Mouse (Mus musculus): Measurements from ENCODE around the gene Med29.
A peak's percentile ranks its signal among the peaks of the same experiment; 100 is the strongest.

Med29 gene

DNA sequence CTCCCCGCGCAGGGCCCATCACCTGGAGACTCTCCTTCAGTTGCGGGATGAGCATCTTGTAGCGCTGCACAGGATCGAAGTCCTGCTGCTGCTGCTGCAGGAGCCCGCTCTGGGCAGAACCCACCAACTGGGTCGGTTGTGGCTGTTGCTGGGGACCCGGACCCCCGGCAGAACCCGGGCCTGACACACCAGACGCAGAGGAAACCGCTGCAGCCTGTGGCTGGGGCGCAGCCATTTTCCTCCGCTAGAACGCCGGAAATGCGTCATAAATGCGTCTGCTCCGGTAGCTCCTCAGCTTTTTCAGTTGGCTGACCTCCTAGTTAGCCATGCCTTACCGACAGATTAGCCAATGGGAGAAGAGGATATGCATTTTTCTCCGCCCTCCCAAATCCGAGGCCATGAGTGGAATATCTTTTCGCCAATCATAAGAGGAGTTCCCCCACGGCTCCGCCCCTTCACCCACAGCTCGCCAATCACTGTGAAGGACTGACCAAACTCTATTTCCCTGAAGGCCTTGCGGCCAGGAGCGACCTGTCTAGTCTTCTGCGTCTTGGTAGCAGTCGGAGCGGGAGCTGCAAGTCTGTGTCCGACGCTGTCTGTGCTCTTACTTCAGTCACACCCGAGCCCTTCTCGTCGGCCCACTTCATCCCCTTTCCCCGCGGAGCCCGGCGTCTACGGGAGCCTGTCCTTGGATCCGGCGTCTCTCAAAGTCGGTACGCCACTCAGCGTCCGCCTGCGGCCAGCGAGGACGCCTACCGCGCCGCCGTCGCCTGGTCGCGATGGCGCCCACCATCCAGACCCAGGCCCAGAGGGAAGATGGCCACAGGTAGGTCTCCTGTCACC is at the start of gene Med29, which contains the start of gene Paf1:
Med29 (minus strand) TSS at position 280 of the 843 bp plus-strand sequence.
Paf1 (plus strand) TSS at position 523 of the 843 bp plus-strand sequence.
- peak; percentile 96 to 98 for DNase-seq

DNA sequence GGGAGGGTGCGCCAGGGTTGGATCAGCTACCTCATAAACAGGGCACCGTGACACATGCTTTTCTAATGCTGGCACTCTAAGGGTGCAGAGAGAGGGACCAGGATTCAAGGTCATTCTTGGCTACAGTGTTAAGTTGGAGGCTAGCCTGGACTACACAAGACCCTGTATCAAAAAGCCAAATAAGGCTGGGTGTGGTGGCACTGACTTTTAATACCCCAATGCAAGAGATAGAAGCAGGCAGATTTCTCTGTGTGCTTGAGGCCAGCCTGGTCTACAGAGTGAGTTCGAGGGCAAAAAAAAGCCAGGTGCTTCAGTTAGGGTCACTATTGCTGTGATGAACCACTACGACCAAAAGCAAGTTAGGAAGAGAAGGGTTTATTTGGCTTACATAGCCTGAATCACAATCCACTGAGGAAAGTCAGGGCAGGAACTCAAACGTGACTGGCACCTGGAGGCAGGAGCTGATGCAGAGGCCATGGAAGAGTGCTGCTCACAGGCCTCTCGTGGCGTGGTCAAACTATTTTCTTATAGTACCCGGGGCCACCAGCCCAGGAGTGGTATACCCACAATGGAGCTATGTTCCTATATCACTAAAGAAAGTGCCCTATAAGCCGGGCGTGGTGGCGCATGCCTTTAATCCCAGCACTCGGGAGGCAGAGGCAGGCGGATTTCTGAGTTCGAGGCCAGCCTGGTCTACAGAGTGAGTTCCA is 49.4 kb upstream of the Med29 start:
- no peak for DNase-seq

DNA sequence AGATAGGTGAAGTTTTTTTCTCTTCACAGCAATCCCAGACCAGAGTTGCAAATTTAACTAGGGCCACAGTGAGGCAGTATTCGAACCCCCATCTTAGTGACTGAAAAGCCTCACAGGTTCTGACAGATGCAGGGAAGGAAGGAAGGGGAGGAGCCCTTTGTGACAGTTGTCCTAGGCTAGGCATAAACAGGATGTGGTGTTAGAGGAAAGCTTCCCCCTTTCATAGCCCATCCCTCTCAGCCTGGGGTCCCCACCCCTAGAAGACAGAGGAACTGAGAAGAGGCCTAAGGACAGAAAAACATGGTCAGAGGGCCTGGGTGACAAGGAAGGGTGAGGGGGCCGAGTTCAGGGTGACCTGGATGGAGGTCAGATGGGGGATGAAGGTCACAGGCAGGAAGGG is 48.2 kb upstream of the Med29 start:
- no peak for DNase-seq

DNA sequence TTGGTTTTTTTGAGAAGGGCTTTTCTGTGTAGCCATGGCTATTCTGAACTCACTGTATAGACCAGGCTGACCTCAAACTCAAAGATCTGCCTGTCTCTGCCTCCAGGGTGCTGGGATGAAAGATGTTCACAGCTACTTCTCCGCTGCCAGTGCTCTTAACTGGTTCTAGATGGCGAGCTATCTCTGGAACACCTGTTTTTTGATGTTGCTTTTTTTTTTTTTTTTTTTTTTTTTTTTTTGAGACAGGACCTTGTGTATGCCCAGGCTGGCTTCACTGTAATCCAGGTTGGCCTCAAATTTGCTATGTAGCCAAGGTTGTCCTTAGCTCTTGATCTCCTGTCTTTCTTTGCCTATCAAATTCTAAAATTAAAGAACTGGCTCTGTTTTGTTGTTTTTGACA is 46.3 kb upstream of the Med29 start:
- DNase-seq = no peak

DNA sequence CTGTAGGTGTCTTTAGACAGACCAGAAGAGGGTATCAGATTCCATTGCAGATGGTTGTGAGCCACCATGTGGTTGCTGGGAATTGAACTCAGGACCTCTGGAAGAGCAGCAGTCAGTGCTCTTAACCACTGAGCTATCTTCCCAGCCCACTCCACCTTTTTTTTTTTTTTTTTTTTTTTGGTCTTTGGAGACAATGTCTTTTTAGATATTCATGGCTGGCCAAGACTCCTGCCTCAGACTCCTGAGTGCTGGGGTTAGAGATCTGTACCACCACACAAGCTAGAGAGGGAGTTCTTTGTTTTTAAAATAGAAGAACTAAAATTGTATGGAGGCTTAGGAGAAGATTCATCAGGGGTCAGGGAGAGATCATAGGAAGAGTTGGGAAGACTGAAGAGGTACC is 45.5 kb upstream of the Med29 start:
- no peak for DNase-seq

DNA sequence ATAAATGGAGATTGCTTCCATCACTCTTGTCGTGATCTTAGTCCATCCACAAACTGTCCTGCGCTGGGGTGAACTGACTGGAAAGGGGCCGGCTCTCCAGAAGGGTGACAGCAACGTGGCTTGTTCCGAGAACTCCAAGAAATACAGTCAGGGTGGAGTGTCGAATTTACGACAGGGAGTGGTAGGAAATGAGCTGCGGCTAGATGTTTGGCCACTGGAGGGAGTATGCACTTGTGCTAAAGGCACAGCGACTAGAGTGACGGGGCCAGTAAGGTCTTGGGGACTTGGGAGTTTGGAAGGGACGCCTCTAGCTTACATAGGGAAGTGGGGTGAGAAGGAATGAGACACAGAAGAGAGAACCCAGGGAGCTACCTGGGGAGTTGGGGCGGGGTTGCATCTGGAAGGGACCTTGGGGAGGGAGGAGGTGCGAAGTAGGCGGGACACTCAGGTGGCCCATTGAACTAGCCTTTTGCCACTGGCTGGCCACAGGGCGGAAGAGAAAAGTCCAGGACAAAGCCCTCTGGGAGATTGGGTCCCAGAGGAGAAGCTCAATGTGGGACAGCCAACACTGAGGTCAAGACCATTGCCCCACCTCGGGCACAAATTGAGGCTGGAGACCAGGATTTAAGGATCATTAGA is 44.5 kb upstream of the Med29 start, which contains the start of gene Gmfg:
Gmfg (plus strand) TSS at position 516 of the 639 bp plus-strand sequence.
- DNase-seq = peak; percentile 90 to 92

DNA sequence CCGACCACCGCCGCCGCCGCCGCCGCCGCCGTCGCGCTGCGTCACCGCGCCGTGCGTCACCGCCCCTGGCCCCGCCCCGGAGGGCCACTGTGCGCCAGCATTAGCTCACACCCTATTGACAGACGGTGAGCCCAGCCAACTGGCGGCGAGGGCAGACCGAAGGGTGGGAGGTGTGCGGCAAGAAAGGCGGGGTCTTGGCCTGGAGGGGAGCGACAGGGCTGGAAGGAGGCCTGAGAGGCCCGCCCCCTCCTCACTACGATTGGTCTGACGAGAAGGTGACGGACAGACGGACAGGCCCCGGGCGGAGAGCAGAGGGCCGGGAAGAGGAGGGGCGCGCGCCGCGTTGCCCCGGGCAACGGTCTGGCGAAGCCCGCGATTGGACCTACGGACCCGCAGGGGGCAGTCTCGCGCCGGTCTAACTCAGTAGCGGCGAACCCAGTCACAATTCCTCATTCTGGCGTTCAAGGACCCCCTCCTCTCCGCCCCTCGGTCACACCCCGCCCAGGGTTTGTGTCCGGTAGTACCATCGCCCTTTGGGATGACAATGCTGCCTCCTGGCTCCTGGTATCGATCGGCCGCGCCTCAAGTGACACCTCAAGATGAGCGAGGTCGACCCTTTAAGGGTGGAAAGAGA is 43.9 kb upstream of the Med29 start:
- peak; percentile 100 for DNase-seq

DNA sequence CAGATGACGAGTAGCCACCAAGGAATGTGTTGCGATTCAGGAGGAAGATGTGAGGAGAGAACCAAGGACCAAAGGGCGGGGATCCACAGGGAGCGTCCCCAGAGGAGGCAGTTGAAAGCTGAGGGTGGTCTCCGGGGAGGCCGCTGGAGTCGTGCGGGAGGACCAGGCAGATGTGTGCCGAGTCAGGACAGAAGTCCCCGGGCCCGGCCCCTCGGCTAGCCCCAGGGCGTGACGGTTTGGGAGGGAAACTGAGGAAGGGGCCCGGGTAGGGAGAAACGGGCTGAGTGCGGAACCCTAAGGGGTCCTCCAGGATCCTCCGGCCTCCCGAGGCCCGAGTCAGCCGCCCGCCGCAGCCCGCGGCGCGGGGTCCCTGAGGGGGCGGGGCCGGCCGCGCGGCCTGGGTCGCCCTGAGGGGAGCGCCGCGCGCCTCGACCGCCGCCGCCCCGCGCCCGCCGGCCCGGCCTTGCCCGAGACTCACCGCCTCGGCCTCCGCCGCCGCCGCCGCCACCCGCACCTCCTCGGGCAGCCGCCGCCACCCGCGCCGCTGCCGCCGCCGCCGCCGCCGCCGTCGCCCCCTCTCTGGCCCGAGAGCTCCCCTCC is 43.3 kb upstream of the Med29 start:
- peak; percentile 61 to 62 for DNase-seq

DNA sequence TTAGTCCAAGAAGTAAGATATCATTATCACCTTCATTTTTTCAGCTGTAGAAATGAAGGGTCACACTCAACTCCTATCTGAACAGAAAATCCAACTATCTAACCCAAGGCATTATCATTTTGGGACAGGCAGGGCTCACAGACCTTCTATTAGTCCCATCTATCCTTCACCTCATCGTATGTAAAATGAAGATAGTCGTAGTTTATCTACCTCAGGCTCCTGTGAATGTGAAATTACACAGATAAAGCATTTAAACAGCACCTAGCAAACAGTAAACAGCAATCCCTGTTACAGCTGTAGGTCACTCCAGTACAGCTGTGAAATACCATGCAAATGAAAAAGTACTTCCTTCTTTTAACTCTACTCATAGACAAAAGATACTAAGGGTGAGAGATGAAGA is 39.7 kb upstream of the Med29 start:
- DNase-seq = no peak

DNA sequence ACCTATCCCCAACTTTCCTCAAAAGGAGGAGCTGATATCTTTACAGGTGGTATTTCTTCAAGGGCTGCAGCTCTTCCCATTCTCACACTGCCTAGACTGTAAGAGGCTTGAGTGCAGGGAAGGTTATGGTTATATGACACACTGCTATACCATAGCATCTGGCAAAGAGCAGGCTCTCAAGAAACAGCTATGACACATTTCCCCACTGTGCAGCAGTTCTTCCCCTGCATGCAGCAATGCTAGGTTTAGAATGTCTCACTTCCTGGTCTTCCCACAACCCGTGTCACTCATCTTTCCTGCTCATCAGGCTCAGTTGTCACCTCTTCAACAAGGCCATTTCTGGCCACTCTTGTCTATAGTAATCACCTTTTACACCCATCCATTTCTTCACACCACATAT is 38.0 kb upstream of the Med29 start:
- no peak for DNase-seq

DNA sequence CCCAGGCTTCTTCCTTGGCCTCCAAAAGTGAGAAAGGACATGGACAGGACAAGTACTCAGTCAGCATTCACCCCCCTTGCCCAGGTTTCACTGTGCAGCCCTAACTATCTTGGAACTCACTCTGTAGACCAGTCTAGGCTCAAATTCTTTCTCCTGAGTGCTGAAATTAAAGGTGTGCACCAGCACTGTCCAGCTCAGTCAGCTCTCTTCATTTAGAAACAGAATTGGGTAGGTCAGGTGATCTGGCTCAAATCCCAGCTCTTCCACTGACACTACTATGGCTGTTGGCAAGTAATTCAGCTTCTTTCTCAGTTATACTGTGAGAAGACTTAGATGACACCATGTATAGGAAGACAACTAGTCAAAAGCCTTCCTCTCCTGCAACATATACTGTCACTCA is 35.2 kb upstream of the Med29 start:
- no peak for DNase-seq

DNA sequence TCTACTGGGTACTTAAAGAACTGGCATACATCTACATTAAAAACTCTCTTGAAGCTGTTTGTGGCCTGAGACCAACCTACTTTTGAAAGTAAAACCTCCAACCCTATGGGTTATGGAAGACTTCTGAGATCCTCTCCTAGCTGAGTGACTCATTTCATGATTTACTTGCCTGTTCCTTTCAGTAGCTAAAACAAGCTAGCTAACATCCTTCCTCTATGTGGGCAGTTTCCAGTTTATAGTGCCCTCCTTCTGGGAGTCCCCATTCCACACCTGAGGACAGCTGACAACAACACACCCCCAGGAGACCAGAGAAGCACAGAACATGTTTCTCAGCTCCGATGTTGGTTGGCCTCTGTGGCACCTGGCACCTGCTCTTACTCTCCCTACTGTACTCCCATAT is 30.5 kb upstream of the Med29 start:
- no peak for DNase-seq

DNA sequence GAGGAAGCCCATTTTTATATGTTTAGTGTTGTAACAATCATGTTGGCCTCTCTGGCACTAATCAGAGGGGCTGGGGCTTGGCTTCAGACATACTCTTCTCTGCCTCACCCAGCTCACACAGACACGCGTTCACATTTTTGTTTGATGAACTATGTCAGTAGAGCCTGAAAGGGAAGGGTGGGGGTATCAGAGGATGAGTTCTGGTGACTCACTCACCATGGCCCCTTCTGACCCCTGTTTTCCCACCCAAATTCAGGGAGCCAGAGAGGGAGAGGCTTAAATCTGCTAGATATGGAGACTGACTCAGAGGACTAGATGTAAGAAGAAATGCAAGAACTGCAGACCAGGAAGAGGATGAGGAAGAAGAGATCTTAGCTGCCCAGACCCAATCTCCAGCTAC is 26.9 kb upstream of the Med29 start:
- no peak for DNase-seq

DNA sequence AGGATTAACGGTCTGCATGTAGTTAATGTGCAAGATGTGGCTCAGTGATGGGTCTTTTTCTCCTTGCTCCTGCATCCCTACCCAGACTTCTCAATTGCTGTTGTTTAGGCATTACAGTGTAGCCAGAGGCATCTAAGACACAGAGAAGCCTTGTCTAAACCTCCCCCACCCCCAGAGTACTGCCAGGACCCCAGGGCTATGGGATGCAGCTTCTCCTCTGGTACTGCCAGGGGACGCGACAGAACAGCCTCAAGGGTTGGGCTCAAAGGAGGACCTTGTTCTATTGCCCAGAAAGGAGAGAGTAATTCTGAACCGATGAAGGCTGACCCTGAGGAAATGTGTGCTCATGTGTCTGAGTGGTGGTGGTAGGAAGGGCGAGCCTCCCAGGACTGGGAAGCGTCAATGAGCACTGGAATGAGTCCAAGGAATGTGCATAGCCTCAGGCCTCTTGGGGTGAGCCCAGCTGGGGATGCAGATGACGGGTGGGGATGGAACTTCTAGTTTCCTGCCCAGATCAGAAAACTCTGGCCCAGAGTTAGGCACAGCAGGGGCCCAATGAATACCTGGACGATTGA is 25.7 kb upstream of the Med29 start:
- peak; percentile 36 to 53 for DNase-seq

DNA sequence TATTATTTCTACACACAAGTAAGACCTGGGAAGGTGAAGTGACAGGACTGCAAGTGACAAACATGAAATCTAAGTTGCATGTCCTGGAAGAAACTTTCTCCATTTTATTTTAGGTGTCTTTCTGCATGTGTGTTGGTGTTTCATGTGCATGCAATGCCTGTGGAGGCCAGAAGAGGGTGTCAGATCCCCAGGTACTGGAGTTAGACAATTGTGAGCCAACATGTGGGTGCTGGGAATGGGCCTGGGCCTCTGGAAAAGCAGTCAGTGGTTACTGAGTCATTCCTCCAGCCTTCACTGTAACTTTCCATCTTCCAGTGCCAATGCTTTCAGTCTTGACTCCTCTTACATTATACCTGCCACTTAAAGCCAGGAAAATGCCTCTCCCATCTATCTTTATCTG is 24.9 kb upstream of the Med29 start:
- DNase-seq = no peak

DNA sequence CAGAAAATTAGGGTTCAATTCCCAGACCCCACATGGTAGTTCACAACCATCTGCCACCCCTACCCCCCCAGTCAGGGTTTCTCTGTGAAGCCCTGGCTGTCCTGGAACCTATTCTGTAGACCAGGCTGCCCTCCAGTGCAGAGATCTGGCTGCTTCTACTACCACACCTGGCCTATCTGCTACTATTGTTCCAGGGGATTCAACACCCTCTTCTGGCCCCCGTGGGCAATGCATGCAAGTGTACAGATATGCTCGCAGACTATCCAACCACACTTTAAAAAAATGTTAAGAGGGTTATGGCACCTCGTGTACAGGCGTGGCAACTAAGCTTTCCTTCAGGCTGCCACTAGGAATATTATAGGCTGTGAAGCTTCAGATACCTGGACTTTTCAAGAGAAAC is 20.3 kb upstream of the Med29 start:
- no peak for DNase-seq

DNA sequence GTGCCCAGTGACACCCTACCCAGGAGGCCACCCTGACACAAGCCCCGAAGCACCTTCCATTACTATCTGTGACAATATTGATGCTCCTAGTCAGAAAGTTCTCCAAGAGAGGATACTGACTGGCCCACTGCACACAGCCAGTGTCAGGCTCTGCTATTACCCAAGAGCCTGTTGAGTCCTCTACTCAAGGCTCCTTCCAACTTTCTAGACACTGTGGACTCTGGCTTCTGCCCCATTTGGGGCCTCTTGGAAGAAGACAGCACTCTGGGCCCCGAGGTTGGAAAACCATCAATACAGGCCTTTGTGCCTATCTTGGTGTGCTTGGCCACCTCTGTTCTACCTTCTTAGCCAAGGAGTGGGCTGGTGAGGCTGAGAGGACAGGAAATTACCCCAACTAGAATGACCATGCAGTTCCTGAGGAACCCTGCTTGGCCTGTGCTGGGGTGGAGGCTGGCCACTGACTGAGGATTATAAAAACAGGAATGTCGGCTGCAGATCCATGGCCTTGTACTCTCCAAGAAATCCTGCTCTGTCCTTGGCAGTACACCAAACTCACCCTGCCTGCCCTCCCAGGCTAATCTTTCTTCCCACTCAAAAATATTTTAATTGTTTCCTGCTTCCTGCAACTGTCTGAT is 18.4 kb upstream of the Med29 start:
- DNase-seq = peak in 1 of 2 experiments; percentile 25

DNA sequence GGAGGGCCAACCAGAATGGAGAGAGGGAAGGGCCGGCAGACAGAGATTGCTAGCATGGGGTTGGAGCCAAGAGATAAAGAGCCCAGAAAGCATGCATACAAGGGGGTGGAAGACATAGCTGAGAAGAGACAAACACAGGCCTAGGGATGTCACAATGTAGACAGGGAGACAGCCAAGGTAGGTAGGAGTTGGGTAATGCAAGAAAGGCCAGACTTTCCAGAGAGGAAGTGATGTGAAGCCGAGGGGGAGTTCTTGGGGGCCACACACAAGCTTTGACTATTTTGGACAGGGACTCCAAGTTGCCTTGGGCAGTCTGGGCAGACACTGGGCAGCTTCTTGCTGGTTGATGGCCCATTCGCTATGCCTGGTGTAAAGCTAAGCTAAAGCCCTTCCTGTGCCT is 9.4 kb upstream of the Med29 start:
- DNase-seq = no peak

DNA sequence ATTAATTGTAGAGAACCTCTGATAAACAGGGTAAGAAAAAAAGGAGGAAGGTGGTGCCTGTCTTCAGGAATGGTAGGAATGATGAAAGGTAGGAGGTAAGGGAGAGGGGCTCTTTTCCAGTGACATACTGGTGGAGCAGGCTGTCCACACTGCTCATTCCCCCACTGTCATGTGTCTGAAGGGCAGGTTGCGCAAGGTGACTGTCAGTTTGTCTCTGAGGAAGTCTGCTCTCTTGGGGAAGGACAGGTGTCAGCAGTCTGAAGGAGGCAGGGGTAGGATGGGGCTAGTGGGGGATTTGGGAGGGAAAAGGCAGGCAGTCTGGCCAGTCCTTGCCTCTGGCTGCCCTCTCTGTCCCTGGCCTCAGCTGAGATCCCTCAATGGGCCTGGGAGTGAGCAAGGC is 8.5 kb upstream of the Med29 start:
- DNase-seq = no peak

DNA sequence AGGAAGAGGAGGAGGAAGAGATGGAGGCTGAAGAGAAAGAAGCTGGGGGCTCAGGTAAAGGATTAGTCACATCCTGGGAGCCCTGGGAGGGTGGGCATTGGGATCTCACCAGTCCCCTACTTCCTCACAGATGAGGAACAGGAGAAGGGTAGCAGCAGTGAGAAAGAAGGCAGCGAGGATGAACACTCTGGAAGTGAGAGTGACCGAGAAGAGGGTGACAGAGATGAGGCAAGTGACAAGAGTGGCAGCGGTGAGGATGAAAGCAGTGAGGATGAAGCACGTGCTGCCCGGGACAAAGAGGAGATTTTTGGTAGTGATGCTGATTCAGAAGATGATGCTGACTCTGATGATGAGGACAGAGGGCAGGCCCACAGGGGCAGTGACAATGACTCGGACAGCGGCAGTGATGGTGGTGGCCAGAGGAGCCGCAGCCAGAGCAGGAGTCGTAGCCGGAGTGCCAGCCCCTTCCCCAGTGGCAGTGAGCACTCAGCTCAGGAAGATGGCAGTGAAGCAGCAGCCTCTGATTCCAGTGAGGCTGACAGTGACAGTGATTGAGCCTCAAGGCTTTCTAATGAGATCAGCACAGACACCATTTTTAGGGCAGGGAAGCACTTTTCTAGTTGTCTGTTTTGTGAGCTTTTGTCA is 6.3 kb upstream of the Med29 start:
- DNase-seq = no peak

DNA sequence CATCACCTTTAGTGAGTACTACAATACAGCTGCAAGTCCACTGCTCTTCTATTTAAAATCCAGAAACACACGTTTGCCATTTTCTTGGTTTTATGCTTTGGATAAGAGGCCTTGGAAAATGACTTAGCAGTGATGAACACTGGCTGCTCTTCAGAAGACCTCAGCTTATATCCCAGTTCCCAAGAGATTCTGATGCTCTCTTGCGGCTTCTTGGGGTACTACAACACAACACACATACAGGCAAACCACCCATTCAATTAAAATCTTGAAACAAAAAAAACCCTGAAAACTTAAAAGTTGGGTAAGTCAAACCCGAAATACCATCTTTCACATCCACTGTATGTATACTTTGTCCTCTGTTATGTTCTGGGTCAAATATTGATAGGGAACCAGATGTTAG is 5.5 kb upstream of the Med29 start:
- DNase-seq = peak; percentile 65 to 73

All from cerebellum, postnatal 10 days (tissue).